Mouse (Mus musculus) erythroid progenitor cell, adult 5-6 weeks (primary cell): ENCODE measurements around the gene Dctn2. TPM values are rescaled to one million over a fixed set of nuclear protein-coding genes. Genes with fewer than 3 reads are reported as not detected.
"Not testable (repeated sequence)": the region's sequence is repeated elsewhere in the genome, so short reads cannot be mapped to it uniquely, and the experiment has no call there.

Experiments
- ATAC-seq: replicated peaks from 2 replicates; pipeline ENCODE4 v1.8.0; 2016; ENCODE audit warnings: moderate number of reproducible peaks, mild to moderate bottlenecking, moderate TSS enrichment, inconsistent platforms; ENCODE audit not compliant: poor library complexity, low FRiP score, severe bottlenecking
- total RNA-seq, 2 experiments: library from RNA; stranded (forward) in 1 of 2; stranded (reverse) in 1 of 2; fragments of 150-400 nt in 1 of 2; fragments of 186-747, 209-891 nt in 1 of 2; gene quantifications; 2 replicates each; pipeline versions ENCODE4 v1.2.3 to v1.2.4; 2015 to 2017; ENCODE audit warnings: low replicate concordance in 2 of 2

Gene Dctn2
- total RNA-seq, 2 experiments from 2014 or later = 64.0 to 72.9 TPM

DNA sequence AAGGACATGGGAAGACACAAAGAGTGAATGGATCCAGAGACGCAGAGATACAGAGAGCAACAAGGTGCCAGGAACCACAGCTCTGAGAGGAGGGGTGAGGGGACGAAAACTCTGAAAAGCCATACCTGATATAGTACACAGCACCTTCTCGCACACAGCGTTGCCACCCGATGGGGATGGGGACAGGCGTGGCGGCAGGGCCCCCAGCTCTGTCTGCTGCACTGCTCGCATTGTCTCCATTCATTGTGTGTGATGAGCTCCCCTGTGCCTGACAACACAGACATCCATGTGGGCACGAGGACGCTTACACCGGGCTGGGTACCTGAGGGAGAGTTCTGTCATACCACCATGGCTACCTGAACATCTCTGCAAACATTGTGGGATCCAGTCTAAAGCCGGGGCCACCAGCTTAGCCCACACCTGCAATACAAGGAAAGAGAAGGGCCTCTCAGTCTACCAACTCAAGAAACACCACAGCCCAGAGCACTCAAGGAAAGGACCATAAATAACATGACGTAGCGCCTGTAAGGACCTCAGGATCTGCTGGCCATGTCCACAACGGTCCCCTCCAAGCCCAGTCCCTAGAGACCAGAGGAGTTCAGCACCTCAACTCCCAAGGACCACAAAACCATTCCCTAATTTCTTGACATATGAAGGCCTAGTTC is 21.2 kb downstream of the Dctn2 start:
- no peak for ATAC-seq

DNA sequence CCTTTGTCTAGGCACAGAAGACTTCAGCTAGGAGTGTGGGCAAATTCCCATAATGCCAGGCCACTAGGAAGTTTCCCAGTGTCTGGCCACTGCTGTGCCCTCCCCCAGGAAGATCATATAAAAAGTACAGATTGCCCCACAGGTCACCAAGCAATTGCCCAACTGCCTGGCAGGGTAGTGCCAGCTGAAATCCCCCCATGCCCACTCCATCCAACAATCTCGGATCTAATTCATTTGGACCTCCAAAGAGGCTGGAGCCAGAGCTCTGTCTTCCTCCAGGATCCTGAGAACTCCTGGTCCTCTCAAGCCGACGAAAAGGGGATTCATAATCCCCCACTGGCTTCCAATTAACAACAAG is 21.7 kb downstream of the Dctn2 start:
- ATAC-seq = no peak

DNA sequence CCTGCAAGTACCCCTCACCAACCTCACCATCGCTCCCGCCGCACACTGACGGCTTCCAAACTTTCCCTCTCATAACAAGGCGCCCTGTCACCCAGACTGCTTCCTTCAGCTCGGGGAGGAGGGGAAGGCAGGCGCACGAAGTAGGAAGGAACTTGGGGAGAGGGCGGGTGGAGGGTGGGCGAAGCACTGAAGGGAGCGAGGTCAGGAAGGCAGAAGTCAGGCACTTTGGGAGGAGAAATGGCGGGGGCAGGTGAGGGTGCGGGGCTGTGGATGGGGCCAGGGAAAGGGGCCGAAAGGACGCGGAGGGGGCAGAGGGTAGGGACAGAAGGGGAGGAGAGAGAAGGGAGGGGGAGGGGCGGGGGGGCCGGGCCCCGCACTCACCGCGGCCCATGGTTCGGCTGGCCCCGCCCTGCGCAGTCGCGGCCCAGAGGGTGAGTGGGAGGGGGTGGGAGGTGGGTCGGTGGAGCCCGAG is 22.2 kb downstream of the Dctn2 start:
- ATAC-seq = no peak

DNA sequence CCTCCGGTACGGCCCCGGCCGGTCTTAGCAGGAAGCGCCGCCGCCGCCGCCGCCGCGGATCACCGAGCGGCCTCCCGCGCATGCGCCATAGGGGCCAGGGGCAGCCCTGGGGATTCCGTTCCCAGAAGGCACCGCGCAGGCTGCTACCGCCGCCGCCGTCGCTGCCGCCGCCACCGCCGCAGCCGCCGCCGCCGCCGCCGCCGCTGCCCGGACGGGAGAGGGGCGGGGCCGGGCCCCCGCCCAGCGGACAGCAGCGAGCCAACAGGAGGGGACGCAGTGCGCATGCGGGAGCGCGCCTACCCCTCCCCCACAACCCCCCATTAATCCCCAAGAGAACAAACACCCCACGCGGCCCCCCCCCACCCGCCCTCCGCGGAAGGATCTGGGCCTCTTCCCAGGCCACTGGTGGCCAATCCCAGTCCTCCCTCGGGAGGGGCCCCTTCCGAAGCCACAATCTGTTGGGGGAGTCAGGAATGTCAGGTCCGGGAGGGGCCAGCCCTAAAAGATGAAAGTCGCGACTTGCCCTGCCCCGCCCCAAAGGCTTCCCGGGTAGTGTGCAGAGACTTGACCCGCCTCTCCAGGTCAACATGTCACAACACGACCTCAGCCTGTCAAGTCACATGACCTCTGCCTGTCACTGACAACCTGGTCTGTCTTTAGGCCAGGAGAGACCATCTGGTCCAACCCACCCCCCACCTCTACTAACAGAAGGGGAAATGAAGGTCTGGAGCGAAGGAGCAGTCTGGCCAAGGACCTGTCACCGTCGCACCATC is 22.8 kb downstream of the Dctn2 start, which contains the start of gene Mbd6:
Gene Mbd6 (minus strand): TSS at position 219 of the 773 bp plus-strand sequence.
- ATAC-seq = peak; percentile 47

GRCm38 (mm10) chr10:127289573-127290191 is 23.5 kb downstream of the Dctn2 start:
- peak; percentile 44 for ATAC-seq

DNA sequence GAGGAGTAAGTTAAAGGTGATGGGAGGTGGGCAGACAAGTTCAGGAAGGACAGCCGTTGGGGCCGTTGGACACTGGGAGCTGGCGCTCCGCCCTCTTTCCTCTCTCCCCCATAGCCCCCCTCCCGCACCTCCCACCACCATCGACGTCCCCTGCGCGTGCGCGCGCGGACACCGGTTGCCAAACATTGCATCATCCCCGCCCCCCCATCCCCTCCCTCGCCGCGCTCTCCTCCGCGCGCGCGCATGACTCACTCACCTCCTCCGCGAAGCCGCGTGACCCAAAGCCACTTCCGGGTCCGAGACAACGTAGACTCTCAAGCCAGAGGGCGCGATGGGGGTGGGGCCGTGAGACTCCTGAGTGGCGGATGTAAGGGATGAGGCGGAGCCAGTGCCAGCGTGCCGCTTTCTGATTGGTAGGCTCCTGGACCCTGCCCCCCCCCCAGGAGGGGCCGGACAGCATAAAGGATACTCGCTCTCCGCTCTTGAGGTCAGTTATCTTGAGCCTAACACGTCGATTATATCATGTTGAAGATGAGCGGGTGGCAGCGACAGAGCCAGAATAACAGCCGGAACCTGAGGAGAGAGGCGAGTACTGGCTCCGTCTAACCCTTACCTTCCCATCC is 24.2 kb downstream of the Dctn2 start:
- ATAC-seq = peak; percentile 74

DNA sequence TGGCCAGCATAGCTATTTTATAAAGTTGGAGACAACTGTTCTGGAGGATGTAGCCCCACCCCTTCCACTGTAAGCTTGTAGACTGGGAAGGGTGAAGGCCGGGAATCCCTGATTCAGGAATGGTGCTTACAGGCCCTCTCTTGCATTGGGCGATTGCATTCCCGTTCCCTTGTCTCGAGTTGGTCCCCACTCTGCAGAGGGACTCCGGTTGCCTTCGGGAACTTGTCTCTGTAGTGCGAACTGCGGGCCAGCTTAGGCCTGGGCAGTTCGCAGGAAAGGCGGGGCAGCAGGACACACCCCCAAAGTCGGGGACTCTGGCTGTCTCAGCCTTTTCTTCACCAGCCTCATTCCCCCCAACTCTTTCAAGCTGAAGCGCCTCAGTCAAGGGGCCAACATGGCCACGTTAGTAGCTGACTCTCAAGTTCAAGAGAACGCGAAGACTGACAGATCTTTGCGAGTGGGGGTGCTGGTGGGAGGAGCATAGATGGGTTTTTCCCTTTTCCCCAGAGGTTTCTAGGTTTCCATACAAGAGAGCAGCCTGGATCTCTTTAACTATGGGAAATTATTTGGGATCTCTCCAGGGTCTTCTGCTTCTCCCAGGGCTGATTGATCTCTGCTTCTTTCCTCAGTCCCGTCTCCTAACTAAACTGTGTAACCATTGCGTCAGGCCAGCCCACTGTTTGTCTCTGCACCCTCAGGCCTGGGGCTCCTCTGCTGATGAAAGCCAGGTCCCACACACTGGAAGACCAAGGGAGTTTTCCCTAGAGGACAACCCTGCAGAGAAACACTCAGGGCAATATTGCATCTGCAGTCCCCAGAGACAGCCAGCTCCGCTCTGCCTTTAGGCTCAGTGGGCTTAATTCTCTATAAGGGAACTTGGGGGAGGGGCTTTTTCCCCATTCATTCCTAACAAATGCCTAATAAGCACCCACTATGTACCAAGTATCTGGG is 25.0 kb downstream of the Dctn2 start:
- ATAC-seq = peak; percentile 43

GRCm38 (mm10) chr10:127291881-127292638 is 25.9 kb downstream of the Dctn2 start:
- ATAC-seq = peak; percentile 50

DNA sequence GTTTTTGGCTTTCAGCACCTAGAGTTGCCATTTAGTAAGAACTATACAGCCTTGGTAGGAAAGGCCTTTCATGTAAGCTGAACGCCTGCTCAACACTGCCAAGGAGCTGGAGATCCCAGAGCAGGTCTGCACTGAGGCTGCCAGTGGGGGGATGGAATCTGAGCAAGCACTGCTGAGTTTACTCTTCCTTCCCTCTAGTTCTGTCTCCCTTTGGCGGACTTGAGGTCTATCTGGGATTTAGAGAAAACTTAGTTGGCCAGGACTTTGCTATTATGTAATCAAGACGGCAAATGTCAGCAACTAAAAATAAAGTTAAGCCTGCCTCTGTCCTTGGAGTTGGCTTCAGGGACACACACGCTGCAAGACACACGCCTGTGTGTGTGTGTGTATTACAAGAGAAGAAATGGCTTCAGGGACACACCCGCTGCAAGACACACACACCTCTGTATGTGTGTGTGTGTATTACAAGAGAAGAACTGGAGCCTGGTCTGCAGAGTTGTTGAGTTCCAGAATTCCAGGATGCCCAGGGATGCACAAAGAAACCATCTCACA is 26.9 kb downstream of the Dctn2 start:
- no peak for ATAC-seq

- no peak for ATAC-seq
These were observed 27.5 kb downstream of the Dctn2 start for GRCm38 (mm10) chr10:127293590-127294113.

- no peak for ATAC-seq
These were observed 28.8 kb downstream of the Dctn2 start for GRCm38 (mm10) chr10:127294895-127295510.

DNA sequence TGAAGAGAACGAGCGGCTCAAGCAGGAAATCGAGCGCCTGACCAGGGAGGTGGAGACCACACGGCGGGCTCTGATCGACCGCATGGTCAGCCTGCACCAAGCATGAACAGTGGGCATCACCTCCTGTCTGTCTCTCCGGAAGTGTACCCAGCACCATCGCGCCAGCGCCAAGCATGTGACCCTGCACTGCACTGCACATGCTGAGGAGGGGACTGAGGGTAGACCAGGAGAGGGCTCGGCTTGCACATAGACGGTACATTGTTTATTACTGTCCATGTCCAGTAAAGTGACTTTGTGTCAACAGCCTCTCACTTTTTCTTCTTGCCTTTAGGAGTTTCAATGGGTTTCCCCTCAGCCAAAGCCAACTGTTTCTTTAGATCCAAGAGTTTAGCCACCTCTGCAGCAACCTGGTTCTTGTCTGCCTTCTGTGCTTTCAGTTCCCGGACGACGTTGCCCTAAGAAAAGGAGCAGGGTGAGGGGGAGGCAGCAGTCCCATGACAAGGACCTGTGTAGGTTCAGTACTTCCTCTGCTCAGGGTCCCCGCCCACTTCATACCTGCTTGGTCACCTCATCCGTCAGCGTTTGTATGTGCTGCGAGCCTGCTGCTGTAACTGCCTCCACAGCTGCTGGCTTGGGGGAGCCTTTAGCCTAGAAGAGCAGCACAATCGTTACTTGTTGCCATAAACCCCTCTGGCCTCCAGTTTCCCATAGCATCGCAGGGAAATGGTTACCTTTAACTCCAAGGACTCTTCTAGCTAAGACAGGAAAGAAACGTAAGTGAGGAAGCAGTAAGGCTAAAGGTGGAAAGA is 30.0 kb downstream of the Dctn2 start:
- ATAC-seq = no peak

- no peak for ATAC-seq
These were observed 31.1 kb downstream of the Dctn2 start for GRCm38 (mm10) chr10:127297015-127297871.

DNA sequence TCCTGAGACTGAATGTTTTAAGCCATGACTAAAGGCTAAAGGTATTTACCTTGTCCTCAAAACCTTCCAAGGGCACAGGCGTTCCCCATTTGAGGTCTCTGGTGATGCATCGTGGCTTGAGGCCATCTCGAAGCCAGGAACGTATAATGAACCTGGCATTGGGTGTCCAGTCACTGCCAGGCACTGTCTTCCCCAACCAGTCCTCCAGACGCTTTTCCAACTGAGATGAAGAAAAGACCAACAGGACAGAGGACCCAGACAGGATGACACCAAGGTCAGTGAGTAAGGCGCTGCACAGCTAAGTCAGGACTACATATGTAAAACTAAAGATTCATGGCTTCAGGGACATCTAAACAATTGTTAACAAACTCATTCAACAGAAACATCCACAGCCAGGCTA is 34.2 kb downstream of the Dctn2 start:
- no peak for ATAC-seq

GRCm38 (mm10) chr10:127303136-127303535 is 37.0 kb downstream of the Dctn2 start:
- no peak for ATAC-seq

DNA sequence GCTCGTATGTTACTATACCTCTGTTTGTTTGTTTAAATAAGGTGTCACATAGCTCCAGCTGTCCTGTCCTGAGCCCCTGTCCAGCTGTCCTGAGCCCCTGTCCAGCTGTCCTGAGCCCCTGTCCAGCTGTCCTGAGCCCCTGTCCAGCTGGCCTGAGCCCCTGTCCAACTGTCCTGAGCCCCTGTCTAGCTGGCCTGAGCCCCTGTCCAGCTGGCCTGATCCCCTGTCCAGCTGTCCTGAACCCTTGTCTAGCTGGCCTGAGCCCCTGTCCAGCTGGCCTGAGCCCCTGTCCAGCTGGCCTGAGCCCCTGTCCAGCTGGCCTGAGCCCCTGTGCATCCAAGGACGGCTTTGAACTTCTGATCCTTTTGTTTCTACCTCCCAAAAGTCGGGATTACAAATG is 43.0 kb downstream of the Dctn2 start:
- ATAC-seq = not testable (repeated sequence)
